Mouse (Mus musculus): ENCODE results near the gene Oosp1. TPM values are rescaled to one million over a fixed set of nuclear protein-coding genes. Genes with fewer than 3 reads are reported as not detected.

Oosp1 gene
- total RNA-seq, 4 experiments from 2014 or later: not detected

- DNase-seq (ENCODE audit: low spot score in 2 of 2): no peak
Measured at GRCm38 (mm10) chr19:11623551-11623950, 67.4 kb downstream of the Oosp1 start, which contains the start of gene Ms4a2. Ms4a2 (minus strand) TSS chr19:11623719.

GRCm38 (mm10) chr19:11617983-11618382 lies 73.0 kb downstream of the Oosp1 start:
- DNase-seq (ENCODE audit: low spot score in 2 of 2): no peak

Other genes with a start within 250 kb of the Oosp1 start
- gene Ms4a4b, start 247.6 kb downstream of the Oosp1 start, total RNA-seq (2022): under 1 TPM in 1 of 4 experiments, not detected in 3; 0.66 TPM
- 1 to 10 TPM in 3 of 4 experiments, under 1 TPM in 1; 0.76 to 5.8 (median 2.8) TPM for gene Ms4a6c, start 221.8 kb downstream of the Oosp1 start, total RNA-seq (2022)
- gene Gm8369, start 205.2 kb downstream of the Oosp1 start, total RNA-seq (2022): under 1 TPM; 0.21 to 0.72 (median 0.54) TPM
- 1 to 10 TPM in 3 of 4 experiments, under 1 TPM in 1; 0.94 to 3.3 (median 2.2) TPM for gene Ms4a6b, start 174.6 kb downstream of the Oosp1 start, total RNA-seq (2022)
- gene Ms4a4d, start 154.3 kb downstream of the Oosp1 start, total RNA-seq (2022): not detected
- gene Ms4a6d, start 86.3 kb downstream of the Oosp1 start, total RNA-seq (2022): 1 to 10 TPM; 1.7 to 4.7 (median 2.7) TPM
- gene Ms4a2, start 67.4 kb downstream of the Oosp1 start, total RNA-seq (2022): not detected
- under 1 TPM in 1 of 4 experiments, not detected in 3; 0.40 TPM for gene Ms4a3, start 50.3 kb downstream of the Oosp1 start, total RNA-seq (2022)
- gene Oosp2, start 30.6 kb downstream of the Oosp1 start, total RNA-seq (2022): not detected
- not detected for gene Oosp3, start 5.9 kb upstream of the Oosp1 start, total RNA-seq (2022)
- not detected for gene Gif, start 56.4 kb upstream of the Oosp1 start, total RNA-seq (2022)
- gene Mrpl16, start 79.2 kb upstream of the Oosp1 start, total RNA-seq (2022): 10 to 100 TPM; 34.2 to 38.5 (median 36.3) TPM
- 10 to 100 TPM; 29.3 to 38.0 (median 34.6) TPM for gene Stx3, start 128.3 kb upstream of the Oosp1 start, total RNA-seq (2022)
- gene Olfr1417, start 148.1 kb upstream of the Oosp1 start, total RNA-seq (2022): not detected
- gene Olfr1418, start 169.9 kb upstream of the Oosp1 start, total RNA-seq (2022): not detected
- not detected for gene Olfr1419, start 184.0 kb upstream of the Oosp1 start, total RNA-seq (2022)
- not detected for gene Olfr1420, start 195.4 kb upstream of the Oosp1 start, total RNA-seq (2022)
- gene Patl1, start 221.2 kb upstream of the Oosp1 start, total RNA-seq (2022): 10 to 100 TPM; 21.5 to 22.9 (median 22.3) TPM

All from layer of hippocampus, adult 8-10 months (tissue).